Mouse (Mus musculus): ENCODE measurements at regions not wholly inside any gene's neighbourhood (a gene's known extent, or its start where the extent isn't known, plus 50 kb on each side); places are given as distances from the start of the nearest gene placed in this dataset.

GRCm38 (mm10) chr3:83699751-83700150 lies 66.4 kb upstream of the Sfrp2 start:
- no peak for DNase-seq

GRCm38 (mm10) chr3:83701075-83701474 lies 65.0 kb upstream of the Sfrp2 start:
- DNase-seq = no peak

GRCm38 (mm10) chr3:83704559-83704958 lies 61.6 kb upstream of the Sfrp2 start:
- no peak for DNase-seq

GRCm38 (mm10) chr3:83705253-83705652 lies 60.9 kb upstream of the Sfrp2 start:
- no peak for DNase-seq

- no peak for DNase-seq
Measured at GRCm38 (mm10) chr3:83706531-83707243, 59.4 kb upstream of the Sfrp2 start.

GRCm38 (mm10) chr3:83707278-83707677 lies 58.8 kb upstream of the Sfrp2 start:
- DNase-seq = no peak

- DNase-seq = no peak
Measured at GRCm38 (mm10) chr3:83708973-83709372, 57.1 kb upstream of the Sfrp2 start.

GRCm38 (mm10) chr3:83709531-83709930 lies 56.6 kb upstream of the Sfrp2 start:
- no peak for DNase-seq

- DNase-seq = no peak
Measured at GRCm38 (mm10) chr3:83710995-83711541, 55.1 kb upstream of the Sfrp2 start.

- no peak for DNase-seq
Measured at GRCm38 (mm10) chr3:83712355-83712754, 53.8 kb upstream of the Sfrp2 start.

GRCm38 (mm10) chr3:83714572-83714971 lies 51.5 kb upstream of the Sfrp2 start:
- DNase-seq = no peak
